In the genomic region with DNA sequence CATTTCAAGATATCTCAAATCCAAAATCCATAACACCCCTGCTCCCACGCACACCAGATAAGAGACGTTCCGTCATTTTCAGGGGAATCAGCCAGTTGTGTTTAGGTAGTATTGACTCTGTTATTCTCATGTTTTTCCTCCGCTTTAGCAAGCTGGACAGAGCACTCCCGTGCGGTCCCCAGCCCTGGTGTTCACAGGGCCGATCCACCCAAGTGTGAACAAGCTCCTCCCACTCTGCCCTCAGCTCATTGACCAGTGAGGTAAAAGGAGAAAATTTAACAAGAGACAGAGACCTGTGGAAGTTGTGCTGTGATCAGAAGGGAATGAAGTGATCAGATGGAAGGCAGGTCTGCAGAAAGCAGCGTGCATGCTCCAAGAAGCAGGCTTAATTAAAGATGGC, we compare ENCODE assay signal across 29 mouse cellular contexts.
"Had no signal": no experiment of that assay in that cellular context is flagged by ENCODE, and none has a peak within 500 bp of the region (broad histone marks: within the 10 kb centered on the region; RNA-seq: fewer than 3 reads in every experiment).

No protein-coding gene starts in this region.

- DNase-seq: cerebellum, adult 2 months; cerebellum, adult 8-10 months; cerebellum, adult 9-10 months; cerebellum, adult 9-11 months; cerebellum, postnatal 10 days; cerebellum, postnatal 14 days; cerebellum, postnatal 25 days; cerebellum, postnatal 36 days; embryo, embryonic 11 days; forebrain, postnatal 0 days; gastrocnemius, adult 2 months; gastrocnemius, postnatal 10 days; gastrocnemius, postnatal 14 days; gastrocnemius, postnatal 25 days; gastrocnemius, postnatal 36 days; heart, adult 11 months; heart, adult 18-20 months; heart, adult 2 months had no signal

- H3K9ac ChIP-seq: embryonic facial prominence, embryonic 12.5 days; embryonic facial prominence, embryonic 13.5 days; embryonic facial prominence, embryonic 15.5 days; forebrain, embryonic 12.5 days; forebrain, embryonic 13.5 days; forebrain, embryonic 15.5 days; forebrain, postnatal 0 days had no signal

- H3K36me3 ChIP-seq: embryonic facial prominence, embryonic 10.5 days; embryonic facial prominence, embryonic 12.5 days; embryonic facial prominence, embryonic 13.5 days; embryonic facial prominence, embryonic 15.5 days; forebrain, embryonic 10.5 days; forebrain, embryonic 12.5 days; forebrain, embryonic 15.5 days had no signal

- H3K27ac ChIP-seq: embryonic facial prominence, embryonic 10.5 days; embryonic facial prominence, embryonic 12.5 days; embryonic facial prominence, embryonic 13.5 days; embryonic facial prominence, embryonic 15.5 days; forebrain, embryonic 10.5 days; forebrain, embryonic 12.5 days; forebrain, embryonic 13.5 days; forebrain, embryonic 15.5 days; gastrocnemius, adult 2 months; heart, adult 2 months had no signal

- H3K4me1 ChIP-seq: forebrain, embryonic 12.5 days; forebrain, embryonic 13.5 days; forebrain, embryonic 15.5 days had no signal

- H3K4me2 ChIP-seq: embryonic facial prominence, embryonic 12.5 days; embryonic facial prominence, embryonic 13.5 days; embryonic facial prominence, embryonic 15.5 days; forebrain, embryonic 12.5 days; forebrain, embryonic 13.5 days; forebrain, embryonic 15.5 days had no signal

- H3K9me3 ChIP-seq: embryonic facial prominence, embryonic 10.5 days; embryonic facial prominence, embryonic 12.5 days; embryonic facial prominence, embryonic 13.5 days; embryonic facial prominence, embryonic 15.5 days; forebrain, embryonic 10.5 days; forebrain, embryonic 12.5 days; forebrain, embryonic 13.5 days; forebrain, embryonic 15.5 days had no signal

- H3K4me3 ChIP-seq: embryonic facial prominence, embryonic 10.5 days; embryonic facial prominence, embryonic 12.5 days; embryonic facial prominence, embryonic 13.5 days; embryonic facial prominence, embryonic 15.5 days; erythroblast, embryonic 14.5 days; forebrain, embryonic 10.5 days; forebrain, embryonic 12.5 days; forebrain, embryonic 13.5 days; forebrain, embryonic 15.5 days; gastrocnemius, adult 2 months; heart, adult 2 months had no signal

- ATAC-seq: forebrain, embryonic 13.5 days; forebrain, embryonic 14.5 days; forebrain, embryonic 15.5 days; forebrain, embryonic 16.5 days; forebrain, postnatal 0 days had no signal

- H3K27me3 ChIP-seq: embryonic facial prominence, embryonic 12.5 days; embryonic facial prominence, embryonic 15.5 days; forebrain, embryonic 12.5 days; forebrain, embryonic 13.5 days; forebrain, embryonic 15.5 days had no signal
